ENCODE assay signal across 1 mouse cellular context in genomic region chr6:5315053-5315759, GRCm38 (mm10).
A peak's percentile ranks its signal among the peaks of the same experiment; 100 is the strongest.
TF ChIP-seq lines count a peak whose summit lies in the region.

No protein-coding gene starts in this region.

TF ChIP-seq in MEL, 35 proteins besides CTCF, POLR2A, EP300 and RAD21 (continued from another document):
- TF ChIP-seq MAFK (IDR thresholded peaks at IDR 0.05; ENCODE audit: borderline replicate concordance, low read depth, low read length) (no peak; the same call in 1 of the 2 replicates), CHD1 (IDR thresholded peaks at IDR 0.05; ENCODE audit: low read depth, low read length) (no peak), ZKSCAN1 (IDR thresholded peaks at IDR 0.05; ENCODE audit: low read depth, low read length) (no peak), RCOR1 (IDR thresholded peaks at IDR 0.05; ENCODE audit: low read depth, low read length) (peak; percentile 94), TCF12 (IDR thresholded peaks at IDR 0.05; ENCODE audit: low read depth, low read length) (peak; percentile 99)
